Mouse (Mus musculus) hindbrain, embryonic 16.5 days (tissue): Measurements from ENCODE around the gene Ccr6. TPM values are rescaled to one million over a fixed set of nuclear protein-coding genes. Genes with fewer than 3 reads are reported as not detected.

Source experiments
- ATAC-seq: fragments of 200-750 bp; cut with Nextera tagmentation; 2 replicates; pipeline ENCODE4 v1.8.0; 2017; ENCODE audit warnings: moderate TSS enrichment, moderate library complexity
- H3K27ac ChIP-seq: fragments of 300-500 bp; sonication (generic); 2 replicates; pipeline ENCODE4 v1.5.1; 2014; ENCODE audit warnings: low read depth, mild to moderate bottlenecking, control low read depth, low read length, moderate library complexity
- H3K27me3 ChIP-seq: fragments of 300-500 bp; sonication (generic); replicated peaks from 2 replicates; pipeline ENCODE4 v1.6.1; 2014; ENCODE audit warnings: low read length; ENCODE audit not compliant: control insufficient read depth, insufficient read depth
- H3K36me3 ChIP-seq: fragments of 300-500 bp; sonication (generic); 2 replicates; pipeline ENCODE4 v1.6.1; 2014; ENCODE audit warnings: mild to moderate bottlenecking, low read length, moderate library complexity, mixed read lengths; ENCODE audit not compliant: control insufficient read depth, insufficient read depth
- H3K4me1 ChIP-seq: fragments of 300-500 bp; sonication (generic); 2 replicates; pipeline ENCODE4 v1.6.1; 2014; ENCODE audit warnings: low read depth, low read length; ENCODE audit not compliant: control insufficient read depth, insufficient read depth
- H3K4me2 ChIP-seq: fragments of 300-500 bp; sonication (generic); 2 replicates; pipeline ENCODE4 v1.6.1; 2014; ENCODE audit warnings: mild to moderate bottlenecking, low read length, control low read depth, moderate library complexity
- H3K4me3 ChIP-seq: fragments of 300-500 bp; sonication (generic); 2 replicates; pipeline ENCODE4 v1.5.1; 2014; ENCODE audit warnings: mild to moderate bottlenecking, low read length, control low read depth, moderate library complexity
- H3K9ac ChIP-seq: fragments of 300-500 bp; sonication (generic); 2 replicates; pipeline ENCODE4 v1.6.1; 2014; ENCODE audit warnings: low read depth, mild to moderate bottlenecking, control low read depth, low read length, moderate library complexity
- H3K9me3 ChIP-seq: fragments of 300-500 bp; sonication (generic); 2 replicates; pipeline ENCODE4 v1.6.1; 2014; ENCODE audit warnings: mild to moderate bottlenecking, low read length, moderate library complexity; ENCODE audit not compliant: control insufficient read depth
- WGBS: fragments of 180-500 bp; shearing (Covaris S2); extraction: QIAGEN DNeasy Blood & Tissue Kit; methylation state at CpG from one replicate; pipeline ENCODE4 v1.1.7; 2014; 5-methylcytosine and 5-hydroxymethylcytosine counted together
- polyA plus RNA-seq: library from polyadenylated mRNA; unstranded; fragments of >200 nt; fragmentation: Nextera tagmentation; extraction: Ambion mirVana; gene quantifications from 2 replicates; pipeline ENCODE4 v1.2.1, GENCODE M21; 2015

Ccr6 gene
- polyA plus RNA-seq, 1 experiment from 2014 or later, result not detected

- Histone ChIP-seq H3K4me2 (no peak overlapping the region), H3K27me3 (no peaks in the 10 kb centered on the region), H3K4me1 (no peaks in the 10 kb centered on the region), H3K9me3 (no peaks in the 10 kb centered on the region), H3K4me3 (no peak overlapping the region), H3K9ac (no peak overlapping the region), H3K36me3 (no peaks in the 10 kb centered on the region), H3K27ac (no peak overlapping the region)
- WGBS, result 92% methylated on average over 2 of the region's 2 CpGs
- no peak for ATAC-seq
Measured at GRCm38 (mm10) chr17:8209696-8210095, 26.1 kb upstream of the Ccr6 start.

GRCm38 (mm10) chr17:8210170-8210569 lies 25.7 kb upstream of the Ccr6 start:
- H3K9me3 ChIP-seq, result no peaks in the 10 kb centered on the region
- no peak overlapping the region for H3K4me2 ChIP-seq
- no peak overlapping the region for H3K9ac ChIP-seq
- no peaks in the 10 kb centered on the region for H3K4me1 ChIP-seq
- no peaks in the 10 kb centered on the region for H3K36me3 ChIP-seq
- H3K27ac ChIP-seq, result no peak overlapping the region
- H3K27me3 ChIP-seq, result no peaks in the 10 kb centered on the region
- ATAC-seq, result no peak
- no peak overlapping the region for H3K4me3 ChIP-seq
- 55% methylated on average over 3 of the region's 3 CpGs for WGBS

- Histone ChIP-seq H3K4me2 (no peak overlapping the region), H3K36me3 (no peaks in the 10 kb centered on the region), H3K9ac (no peak overlapping the region), H3K27me3 (no peaks in the 10 kb centered on the region), H3K27ac (no peak overlapping the region), H3K4me1 (no peaks in the 10 kb centered on the region), H3K9me3 (no peaks in the 10 kb centered on the region), H3K4me3 (no peak overlapping the region)
- ATAC-seq, result no peak
- 82% methylated on average over 10 of the region's 10 CpGs for whole genome bisulfite sequencing
Measured at GRCm38 (mm10) chr17:8210675-8211074, 25.2 kb upstream of the Ccr6 start.

GRCm38 (mm10) chr17:8211399-8211798 lies 24.4 kb upstream of the Ccr6 start:
- no peak for ATAC-seq
- Histone ChIP-seq H3K27me3 (no peaks in the 10 kb centered on the region), H3K27ac (no peak overlapping the region), H3K36me3 (no peaks in the 10 kb centered on the region), H3K9me3 (no peaks in the 10 kb centered on the region), H3K9ac (no peak overlapping the region), H3K4me1 (no peaks in the 10 kb centered on the region), H3K4me2 (no peak overlapping the region), H3K4me3 (no peak overlapping the region)
- WGBS, result 91% methylated on average over 6 of the region's 6 CpGs

- 94% methylated on average over 1 of the region's 1 CpGs for WGBS
Measured at GRCm38 (mm10) chr17:8214369-8214768, 21.5 kb upstream of the Ccr6 start.

GRCm38 (mm10) chr17:8215016-8215745 lies 20.7 kb upstream of the Ccr6 start:
- H3K9ac ChIP-seq, result no peak overlapping the region
- H3K27ac ChIP-seq, result no peak overlapping the region
- H3K36me3 ChIP-seq, result no peaks in the 10 kb centered on the region
- H3K27me3 ChIP-seq, result no peaks in the 10 kb centered on the region
- ATAC-seq, result no peak
- H3K4me3 ChIP-seq, result no peak overlapping the region
- H3K9me3 ChIP-seq, result no peaks in the 10 kb centered on the region
- H3K4me2 ChIP-seq, result no peak overlapping the region
- H3K4me1 ChIP-seq, result no peaks in the 10 kb centered on the region
- WGBS, result 92% methylated on average over 12 of the region's 12 CpGs

More at GRCm38 (mm10) chr17:8214369-8214768, 21.5 kb upstream of the Ccr6 start:
- no peak overlapping the region for H3K9ac ChIP-seq
- no peaks in the 10 kb centered on the region for H3K27me3 ChIP-seq
- H3K4me2 ChIP-seq, result no peak overlapping the region
- no peaks in the 10 kb centered on the region for H3K9me3 ChIP-seq
- no peak overlapping the region for H3K4me3 ChIP-seq
- no peak overlapping the region for H3K27ac ChIP-seq
- ATAC-seq, result no peak
- no peaks in the 10 kb centered on the region for H3K4me1 ChIP-seq
- no peaks in the 10 kb centered on the region for H3K36me3 ChIP-seq

- H3K36me3 ChIP-seq, result no peaks in the 10 kb centered on the region
- no peak for ATAC-seq
- H3K4me3 ChIP-seq, result no peak overlapping the region
- no peak overlapping the region for H3K4me2 ChIP-seq
- WGBS, result 79% methylated on average over 10 of the region's 10 CpGs
- no peaks in the 10 kb centered on the region for H3K9me3 ChIP-seq
- no peak overlapping the region for H3K9ac ChIP-seq
- H3K27ac ChIP-seq, result no peak overlapping the region
- no peaks in the 10 kb centered on the region for H3K4me1 ChIP-seq
- no peaks in the 10 kb centered on the region for H3K27me3 ChIP-seq
Measured at GRCm38 (mm10) chr17:8223225-8223624, 12.6 kb upstream of the Ccr6 start.

- WGBS, result 87% methylated on average over 1 of the region's 1 CpGs
Measured at GRCm38 (mm10) chr17:8224072-8224471, 11.8 kb upstream of the Ccr6 start.

GRCm38 (mm10) chr17:8225166-8225565 lies 10.7 kb upstream of the Ccr6 start:
- no peak for ATAC-seq
- no peaks in the 10 kb centered on the region for H3K4me1 ChIP-seq
- H3K4me2 ChIP-seq, result no peak overlapping the region
- H3K9ac ChIP-seq, result no peak overlapping the region
- H3K36me3 ChIP-seq, result no peaks in the 10 kb centered on the region
- H3K27me3 ChIP-seq, result no peaks in the 10 kb centered on the region
- WGBS, result 100% methylated on average over 2 of the region's 2 CpGs
- no peak overlapping the region for H3K27ac ChIP-seq
- no peak overlapping the region for H3K4me3 ChIP-seq
- no peaks in the 10 kb centered on the region for H3K9me3 ChIP-seq

More at GRCm38 (mm10) chr17:8224072-8224471, 11.8 kb upstream of the Ccr6 start:
- Histone ChIP-seq H3K27me3 (no peaks in the 10 kb centered on the region), H3K4me2 (no peak overlapping the region), H3K4me3 (no peak overlapping the region), H3K9me3 (no peaks in the 10 kb centered on the region), H3K36me3 (no peaks in the 10 kb centered on the region), H3K9ac (no peak overlapping the region), H3K27ac (no peak overlapping the region), H3K4me1 (no peaks in the 10 kb centered on the region)
- no peak for ATAC-seq
